17 mouse cellular contexts compared by ENCODE assay signal in the genomic region with DNA sequence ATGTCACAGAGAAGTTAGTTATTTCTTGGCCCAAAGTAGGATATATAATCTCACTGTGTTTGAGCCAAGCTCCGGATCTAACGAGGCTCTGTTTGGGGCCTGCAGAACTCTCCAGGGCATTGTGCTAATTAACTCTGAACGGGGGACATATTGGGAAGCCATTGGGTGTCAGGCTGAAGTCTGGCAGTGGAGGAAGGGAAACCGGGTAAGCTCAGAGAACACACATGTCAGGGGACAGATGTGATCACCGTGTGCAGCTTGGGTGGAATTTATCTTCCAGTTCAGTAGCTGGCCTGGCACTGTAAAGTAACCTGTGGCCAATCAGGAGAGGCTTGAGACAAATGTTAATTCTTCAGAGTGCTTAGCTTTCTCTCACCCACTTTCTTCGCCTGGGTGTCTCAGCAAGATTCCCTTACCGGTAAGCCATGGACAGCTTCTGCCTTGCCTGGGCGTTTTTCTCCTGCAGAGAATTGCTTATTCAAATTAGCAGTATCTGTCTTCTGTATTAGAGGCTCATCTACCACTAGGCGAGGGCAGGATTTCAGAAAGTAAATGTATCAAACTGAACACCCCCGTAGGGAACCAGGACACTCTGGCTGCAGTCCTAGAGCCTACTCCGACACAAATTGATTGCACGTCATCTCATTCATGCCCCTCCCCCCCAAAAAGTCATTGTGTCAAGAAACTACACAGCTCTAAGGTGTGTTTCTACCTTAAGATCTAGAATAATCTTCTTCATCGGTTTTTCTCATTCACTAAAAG.
A peak's percentile ranks its signal among the peaks of the same experiment; 100 is the strongest.
DNase-seq lines count a peak whose midpoint lies in the region; ATAC-seq lines count a peak whose summit lies in the region.
"Had no signal": no experiment of that assay in that cellular context is flagged by ENCODE, and none has a peak within 500 bp of the region (broad histone marks: within the 10 kb centered on the region; RNA-seq: fewer than 3 reads in every experiment).

No protein-coding gene starts in this region.

- no peak overlapping the region for H3K4me2 ChIP-seq in neural tube, embryonic 11.5 days (ENCODE audit: low read depth)
- H3K4me2 ChIP-seq in neural tube, embryonic 15.5 days: no peak overlapping the region
- no peak overlapping the region for H3K4me2 ChIP-seq in hindbrain, embryonic 14.5 days (replicated peaks)

- H3K27ac ChIP-seq in neural tube, embryonic 11.5 days (ENCODE audit: low read depth, low read length): no peak overlapping the region
- no peak overlapping the region for H3K27ac ChIP-seq in neural tube, embryonic 15.5 days (replicated peaks)
- peak overlapping the region; percentile 20; the same call in 1 of the 2 replicates for H3K27ac ChIP-seq in hindbrain, embryonic 14.5 days
- H3K27ac ChIP-seq: left cerebral cortex, adult 2 months had no signal

- H3K9ac ChIP-seq in neural tube, embryonic 11.5 days (ENCODE audit: low read length): no peak overlapping the region
- no peak overlapping the region for H3K9ac ChIP-seq in neural tube, embryonic 15.5 days (replicated peaks)
- no peak overlapping the region for H3K9ac ChIP-seq in hindbrain, embryonic 14.5 days

- no peaks in the 10 kb centered on the region for H3K4me1 ChIP-seq in neural tube, embryonic 11.5 days (ENCODE audit: control insufficient read depth, insufficient read depth, low read length)
- H3K4me1 ChIP-seq in neural tube, embryonic 15.5 days: no peaks in the 10 kb centered on the region; the same call in 1 of the 2 replicates
- 0 out of 2 replicates have a peak, but pooled peaks cover 6% of the 10 kb centered on the region for H3K4me1 ChIP-seq in hindbrain, embryonic 14.5 days (replicated peaks; ENCODE audit: control insufficient read depth, insufficient read depth, low read length)

- WGBS in neural tube, embryonic 11.5 days: 67% methylated on average over 13 of the region's 13 CpGs
- WGBS in neural tube, embryonic 15.5 days: 50% methylated on average over 13 of the region's 13 CpGs
- WGBS in hindbrain, embryonic 14.5 days: 48% methylated on average over 13 of the region's 13 CpGs

- H3K36me3 ChIP-seq in neural tube, embryonic 11.5 days (ENCODE audit: control insufficient read depth, insufficient read depth, low read length): no peaks in the 10 kb centered on the region
- H3K36me3 ChIP-seq in neural tube, embryonic 15.5 days: no peaks in the 10 kb centered on the region
- H3K36me3 ChIP-seq in hindbrain, embryonic 14.5 days (replicated peaks; ENCODE audit: control insufficient read depth, insufficient read depth): no peaks in the 10 kb centered on the region

- DNase-seq in cerebellum, postnatal 14 days: peak; percentile 41 to 50
- no peak for DNase-seq in cerebellum, adult 8-10 months
- no peak for DNase-seq in neural tube, embryonic 11.5 days (ENCODE audit: low spot score)
- DNase-seq in hindbrain, embryonic 14.5 days (ENCODE audit: low spot score): peak; percentile 38
- DNase-seq in retina, embryonic 14.5 days (ENCODE audit: low spot score): peak; percentile 38
- DNase-seq in spleen, adult 12 weeks (ENCODE audit: low spot score): no peak
- no peak for DNase-seq in cerebellum, adult 9-11 months
- DNase-seq: adrenal gland, postnatal 10 days; embryo, embryonic 11 days; gastrocnemius, postnatal 36 days; kidney, adult 2 months; kidney, postnatal 25 days; lung, postnatal 10 days; right cerebral cortex, postnatal 4 days had no signal

- no peaks in the 10 kb centered on the region for H3K27me3 ChIP-seq in neural tube, embryonic 11.5 days (ENCODE audit: control insufficient read depth, insufficient read depth, low read length)
- H3K27me3 ChIP-seq in neural tube, embryonic 15.5 days (replicated peaks): no peaks in the 10 kb centered on the region
- H3K27me3 ChIP-seq in hindbrain, embryonic 14.5 days (ENCODE audit: control insufficient read depth, insufficient read depth, low read length): no peaks in the 10 kb centered on the region

- no peaks in the 10 kb centered on the region for H3K9me3 ChIP-seq in neural tube, embryonic 11.5 days (ENCODE audit: control insufficient read depth, low read length)
- H3K9me3 ChIP-seq in neural tube, embryonic 15.5 days (replicated peaks): no peaks in the 10 kb centered on the region
- no peaks in the 10 kb centered on the region for H3K9me3 ChIP-seq in hindbrain, embryonic 14.5 days (ENCODE audit: control insufficient read depth, low read length)

- no peak overlapping the region for H3K4me3 ChIP-seq in neural tube, embryonic 11.5 days (ENCODE audit: low read depth, low read length)
- H3K4me3 ChIP-seq in neural tube, embryonic 15.5 days (replicated peaks): no peak overlapping the region
- H3K4me3 ChIP-seq in hindbrain, embryonic 14.5 days (replicated peaks; ENCODE audit: low read length): no peak overlapping the region
- H3K4me3 ChIP-seq: left cerebral cortex, adult 2 months; myocyte had no signal

- 0 out of 2 replicates have a peak, but pooled peaks have one; percentile 31 for ATAC-seq in neural tube, embryonic 11.5 days (ENCODE audit: insufficient read depth, low FRiP score, low TSS enrichment)
- ATAC-seq in neural tube, embryonic 15.5 days (ENCODE audit: low FRiP score): no peak
- ATAC-seq in hindbrain, embryonic 14.5 days (ENCODE audit: low FRiP score): peak; percentile 82

Comparison
In these comparisons a context has a peak if more than half of its experiments do, and no peak if none do; other contexts are left out.
1. DNase-seq: peak in cerebellum, postnatal 14 days (2 of 2), hindbrain, embryonic 14.5 days (single experiment) and retina, embryonic 14.5 days (single experiment); none in cerebellum, adult 8-10 months (single experiment), neural tube, embryonic 11.5 days (single experiment), spleen, adult 12 weeks (single experiment) and cerebellum, adult 9-11 months (single experiment).